Mouse (Mus musculus) neural tube, embryonic 12.5 days (tissue): ENCODE results near the gene Hist1h2ag. TPM values are rescaled to one million over a fixed set of nuclear protein-coding genes. Genes with fewer than 3 reads are reported as not detected.

Source experiments
- ATAC-seq: fragments of 200-750 bp; cut with Nextera tagmentation; 2 replicates; pipeline ENCODE4 v1.8.0; 2017; ENCODE audit warnings: low read depth, mild to moderate bottlenecking, moderate TSS enrichment, moderate library complexity; ENCODE audit not compliant: low FRiP score
- H3K27ac ChIP-seq: fragments of 300-500 bp; sonication (generic); 2 replicates; pipeline ENCODE4 v1.5.1; 2016
- H3K27me3 ChIP-seq: fragments of 300-500 bp; sonication (generic); replicated peaks from 2 replicates; pipeline ENCODE4 v1.6.1; 2016; ENCODE audit warnings: mild to moderate bottlenecking
- H3K36me3 ChIP-seq: fragments of 300-500 bp; sonication (generic); 2 replicates; pipeline ENCODE4 v1.6.1; 2016; ENCODE audit warnings: mild to moderate bottlenecking
- H3K4me1 ChIP-seq: fragments of 300-500 bp; sonication (generic); 2 replicates; pipeline ENCODE4 v1.6.1; 2016
- H3K4me2 ChIP-seq: fragments of 300-500 bp; sonication (generic); replicated peaks from 2 replicates; pipeline ENCODE4 v1.6.1; 2016; ENCODE audit warnings: mild to moderate bottlenecking
- H3K4me3 ChIP-seq: fragments of 300-500 bp; sonication (generic); 2 replicates; pipeline ENCODE4 v1.5.1; 2016
- H3K9ac ChIP-seq: fragments of 300-500 bp; sonication (generic); 2 replicates; pipeline ENCODE4 v1.6.1; 2016; ENCODE audit warnings: mild to moderate bottlenecking
- H3K9me3 ChIP-seq: fragments of 300-500 bp; sonication (generic); 2 replicates; pipeline ENCODE4 v1.6.1; 2016; ENCODE audit warnings: mild to moderate bottlenecking
- WGBS: fragments of 180-500 bp; shearing (Covaris S2); methylation state at CpG from one replicate; pipeline ENCODE4 v1.1.7; 2016; 5-methylcytosine and 5-hydroxymethylcytosine counted together
- polyA plus RNA-seq: library from polyadenylated mRNA; unstranded; fragments of >200 nt; fragmentation: Nextera tagmentation; extraction: Ambion mirVana; gene quantifications from 2 replicates; pipeline ENCODE4 v1.2.1, GENCODE M21; 2016

Gene Hist1h2ag
- polyA plus RNA-seq, 1 experiment from 2014 or later, result 46.1 TPM

GRCm38 (mm10) chr13:21999147-21999546 lies 43.6 kb downstream of the Hist1h2ag start:
- no peak for ATAC-seq
- 29% methylated on average over 4 of the region's 4 CpGs for WGBS
- Histone ChIP-seq H3K27me3 (peaks cover 93% of the 10 kb centered on the region), H3K9me3 (no peaks in the 10 kb centered on the region), H3K27ac (no peak overlapping the region), H3K4me2 (no peak overlapping the region), H3K4me1 (peaks cover 4% of the 10 kb centered on the region; the same call in 1 of the 2 replicates), H3K9ac (no peak overlapping the region), H3K36me3 (no peaks in the 10 kb centered on the region), H3K4me3 (no peak overlapping the region)

- H3K27ac ChIP-seq, result no peak overlapping the region
- peaks cover 4% of the 10 kb centered on the region; the same call in 1 of the 2 replicates for H3K4me1 ChIP-seq
- peaks cover 90% of the 10 kb centered on the region for H3K27me3 ChIP-seq
- ATAC-seq, result no peak
- no peaks in the 10 kb centered on the region for H3K9me3 ChIP-seq
- no peak overlapping the region for H3K4me2 ChIP-seq
- WGBS, result 22% methylated on average over 3 of the region's 3 CpGs
- no peak overlapping the region for H3K9ac ChIP-seq
- no peak overlapping the region for H3K4me3 ChIP-seq
- no peaks in the 10 kb centered on the region for H3K36me3 ChIP-seq
These were observed 44.3 kb downstream of the Hist1h2ag start for GRCm38 (mm10) chr13:21998412-21998811.

- Histone ChIP-seq H3K27me3 (peaks cover 87% of the 10 kb centered on the region), H3K9ac (no peak overlapping the region), H3K4me3 (no peak overlapping the region), H3K4me1 (peaks cover 4% of the 10 kb centered on the region; the same call in 1 of the 2 replicates), H3K36me3 (no peaks in the 10 kb centered on the region), H3K27ac (no peak overlapping the region), H3K4me2 (peak overlapping the region; percentile 50), H3K9me3 (no peaks in the 10 kb centered on the region)
- 2% methylated on average over 4 of the region's 4 CpGs for WGBS
- ATAC-seq, result no peak
These were observed 44.9 kb downstream of the Hist1h2ag start for GRCm38 (mm10) chr13:21997821-21998220.

GRCm38 (mm10) chr13:21997201-21997820 lies 45.4 kb downstream of the Hist1h2ag start:
- peak overlapping the region; percentile 20 for H3K4me3 ChIP-seq
- H3K9ac ChIP-seq, result no peak overlapping the region
- peak overlapping the region; percentile 50 for H3K4me2 ChIP-seq
- H3K27me3 ChIP-seq, result peaks cover 84% of the 10 kb centered on the region
- no peaks in the 10 kb centered on the region for H3K9me3 ChIP-seq
- H3K27ac ChIP-seq, result no peak overlapping the region
- H3K36me3 ChIP-seq, result no peaks in the 10 kb centered on the region
- peaks cover 4% of the 10 kb centered on the region; the same call in 1 of the 2 replicates for H3K4me1 ChIP-seq
- ATAC-seq, result no peak
- 1% methylated on average over 21 of the region's 21 CpGs for WGBS

- Histone ChIP-seq H3K36me3 (no peaks in the 10 kb centered on the region), H3K27me3 (peaks cover 79% of the 10 kb centered on the region), H3K4me1 (peaks cover 4% of the 10 kb centered on the region; the same call in 1 of the 2 replicates), H3K4me3 (peak overlapping the region; percentile 20), H3K9me3 (no peaks in the 10 kb centered on the region), H3K9ac (no peak overlapping the region), H3K27ac (no peak overlapping the region), H3K4me2 (peak overlapping the region; percentile 50)
- under 1% methylated on average over 13 of the region's 13 CpGs for WGBS
- ATAC-seq, result no peak
These were observed 45.9 kb downstream of the Hist1h2ag start for GRCm38 (mm10) chr13:21996840-21997185.

- ATAC-seq, result no peak
- 2% methylated on average over 12 of the region's 12 CpGs for WGBS
- peaks cover 4% of the 10 kb centered on the region; the same call in 1 of the 2 replicates for H3K4me1 ChIP-seq
These were observed 46.5 kb downstream of the Hist1h2ag start for GRCm38 (mm10) chr13:21996101-21996839.

GRCm38 (mm10) chr13:21995331-21995914 lies 47.3 kb downstream of the Hist1h2ag start:
- WGBS, result under 1% methylated on average over 21 of the region's 21 CpGs
- H3K36me3 ChIP-seq, result no peaks in the 10 kb centered on the region
- no peak for ATAC-seq
- peaks cover 4% of the 10 kb centered on the region; the same call in 1 of the 2 replicates for H3K4me1 ChIP-seq
- H3K4me3 ChIP-seq, result peak overlapping the region; percentile 28
- H3K9me3 ChIP-seq, result no peaks in the 10 kb centered on the region
- H3K27me3 ChIP-seq, result peaks cover 65% of the 10 kb centered on the region
- no peak overlapping the region for H3K9ac ChIP-seq
- peak overlapping the region; percentile 57 for H3K4me2 ChIP-seq
- H3K27ac ChIP-seq, result no peak overlapping the region

More at GRCm38 (mm10) chr13:21996101-21996839, 46.5 kb downstream of the Hist1h2ag start:
- peak overlapping the region; percentile 28 for H3K4me3 ChIP-seq
- H3K27me3 ChIP-seq, result peaks cover 73% of the 10 kb centered on the region
- no peaks in the 10 kb centered on the region for H3K9me3 ChIP-seq
- no peak overlapping the region for H3K9ac ChIP-seq
- no peaks in the 10 kb centered on the region for H3K36me3 ChIP-seq
- no peak overlapping the region for H3K27ac ChIP-seq
- peak overlapping the region; percentile 57 for H3K4me2 ChIP-seq

- no peak for ATAC-seq
- peaks cover 61% of the 10 kb centered on the region for H3K27me3 ChIP-seq
- H3K4me3 ChIP-seq, result peak overlapping the region; percentile 28; the same call in 1 of the 2 replicates
- H3K9ac ChIP-seq, result no peak overlapping the region
- H3K9me3 ChIP-seq, result no peaks in the 10 kb centered on the region
- H3K4me1 ChIP-seq, result peaks cover 4% of the 10 kb centered on the region; the same call in 1 of the 2 replicates
- H3K4me2 ChIP-seq, result peak overlapping the region; percentile 57
- H3K27ac ChIP-seq, result no peak overlapping the region
- 4% methylated on average over 8 of the region's 8 CpGs for WGBS
- H3K36me3 ChIP-seq, result no peaks in the 10 kb centered on the region
These were observed 47.8 kb downstream of the Hist1h2ag start for GRCm38 (mm10) chr13:21994896-21995295.

- no peak overlapping the region for H3K9ac ChIP-seq
- H3K27ac ChIP-seq, result no peak overlapping the region
- no peak overlapping the region for H3K4me2 ChIP-seq
- no peak for ATAC-seq
- WGBS, result under 1% methylated on average over 22 of the region's 22 CpGs
- peaks cover 53% of the 10 kb centered on the region for H3K27me3 ChIP-seq
- H3K9me3 ChIP-seq, result no peaks in the 10 kb centered on the region
- peaks cover 4% of the 10 kb centered on the region; the same call in 1 of the 2 replicates for H3K4me1 ChIP-seq
- no peaks in the 10 kb centered on the region for H3K36me3 ChIP-seq
- H3K4me3 ChIP-seq, result no peak overlapping the region
These were observed 48.6 kb downstream of the Hist1h2ag start for GRCm38 (mm10) chr13:21993957-21994738.

GRCm38 (mm10) chr13:21992550-21992949 lies 50.2 kb downstream of the Hist1h2ag start:
- 92% methylated on average over 5 of the region's 5 CpGs for WGBS

More at GRCm38 (mm10) chr13:21992550-21992949, 50.2 kb downstream of the Hist1h2ag start:
- Histone ChIP-seq H3K27me3 (peaks cover 37% of the 10 kb centered on the region), H3K36me3 (no peaks in the 10 kb centered on the region), H3K9ac (no peak overlapping the region), H3K4me2 (no peak overlapping the region), H3K27ac (no peak overlapping the region), H3K4me1 (peaks cover 4% of the 10 kb centered on the region; the same call in 1 of the 2 replicates), H3K9me3 (no peaks in the 10 kb centered on the region), H3K4me3 (no peak overlapping the region)
- no peak for ATAC-seq
